Mouse (Mus musculus) lung, postnatal 4 days (tissue): ENCODE measurements around the gene Dtnb.
A peak's percentile ranks its signal among the peaks of the same experiment; 100 is the strongest.

Source experiments
- DNase-seq, 2 experiments: peaks; one replicate each; pipeline ENCODE4 v3.0.0; 2021

Dtnb gene

DNA sequence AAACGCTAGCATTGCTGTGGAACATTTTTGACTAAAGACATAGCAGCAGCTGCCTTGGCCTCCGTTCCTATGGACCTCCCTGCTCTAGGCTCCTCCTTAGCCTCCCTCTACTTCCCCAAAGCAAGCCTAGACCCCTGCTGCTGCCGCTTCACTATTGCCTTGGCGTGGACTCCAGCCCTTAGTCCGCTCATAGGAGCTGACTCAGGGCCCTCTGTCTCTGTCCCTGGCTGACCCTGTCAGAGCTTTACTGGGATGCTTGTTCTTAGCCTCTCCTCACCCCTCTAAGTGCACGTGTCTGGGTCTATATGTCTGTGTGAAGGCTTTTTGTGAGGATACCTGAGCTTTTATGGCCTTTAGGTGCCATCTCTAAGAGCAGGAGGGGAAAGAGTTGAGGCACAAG is 206.1 kb downstream of the Dtnb start:
- no peak for DNase-seq

DNA sequence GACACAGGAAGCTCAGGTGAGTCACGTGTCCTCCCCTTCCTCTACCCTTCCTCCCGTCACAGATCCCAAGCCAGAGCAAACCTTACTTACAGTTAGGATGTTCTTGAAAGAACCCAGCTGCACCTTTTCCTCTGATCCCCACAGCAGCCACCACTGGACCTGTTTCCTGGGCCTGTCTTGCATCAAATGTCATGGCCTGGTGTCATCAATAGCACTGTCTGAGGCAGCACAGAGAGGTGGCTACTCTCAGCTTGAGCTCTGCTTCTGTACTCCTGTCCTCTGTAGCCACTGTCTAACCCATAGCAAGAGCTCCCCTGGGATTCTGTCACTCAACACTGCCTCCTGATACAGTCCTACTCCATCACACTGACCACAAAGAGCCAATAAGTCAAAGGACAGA is 207.5 kb downstream of the Dtnb start:
- no peak for DNase-seq

DNA sequence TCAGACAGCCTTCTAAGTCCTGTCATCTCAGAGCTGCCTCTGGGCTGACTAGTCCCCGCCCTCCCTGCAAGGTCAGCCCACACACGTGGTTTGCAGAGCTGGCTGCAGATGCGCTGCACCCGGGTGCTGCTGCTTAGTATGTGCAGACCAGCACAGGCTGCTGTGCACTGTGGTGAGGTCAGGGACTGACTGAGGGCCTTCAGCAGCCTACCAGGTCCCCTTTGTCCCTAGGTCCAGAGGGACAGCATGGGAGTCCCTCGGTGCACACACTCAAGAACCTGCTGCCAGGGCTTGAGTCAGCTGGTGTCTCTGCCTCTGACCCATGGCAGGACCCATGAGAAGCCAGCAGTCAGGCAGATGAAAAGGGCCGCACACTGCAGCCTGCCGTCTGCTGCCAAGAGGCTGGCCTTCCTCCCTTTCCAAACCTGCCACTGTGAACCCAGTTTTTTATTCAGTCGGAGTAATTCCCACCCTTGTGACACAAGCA is 208.3 kb downstream of the Dtnb start:
- peak; percentile 75 to 85 for DNase-seq

DNA sequence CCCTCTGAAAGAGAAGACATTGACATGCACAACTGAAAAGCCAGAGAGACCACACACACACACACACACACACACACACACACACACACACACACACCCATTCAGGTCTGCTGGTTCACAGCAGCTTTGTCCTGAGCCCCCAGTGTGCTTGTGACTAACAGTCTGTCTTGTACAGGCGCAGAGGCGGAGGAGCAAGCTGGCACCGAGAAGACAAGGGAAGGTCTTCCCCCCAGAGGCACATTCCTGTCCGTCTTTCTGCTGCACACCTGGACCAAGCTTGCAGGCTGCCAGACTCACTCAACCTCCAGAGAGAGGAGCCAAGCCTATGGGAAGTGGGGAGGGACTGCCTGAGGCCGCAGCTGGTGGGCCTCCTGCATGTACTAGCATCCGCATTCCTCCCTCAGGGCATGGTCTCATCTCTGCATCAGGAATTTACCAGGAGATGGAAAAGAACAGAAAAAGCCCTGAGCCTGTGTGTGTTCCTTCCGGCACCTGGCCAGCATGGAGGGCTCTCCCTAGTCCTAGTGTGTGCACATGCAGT is 208.8 kb downstream of the Dtnb start:
- DNase-seq, result peak in 1 of 2 experiments; percentile 47

DNA sequence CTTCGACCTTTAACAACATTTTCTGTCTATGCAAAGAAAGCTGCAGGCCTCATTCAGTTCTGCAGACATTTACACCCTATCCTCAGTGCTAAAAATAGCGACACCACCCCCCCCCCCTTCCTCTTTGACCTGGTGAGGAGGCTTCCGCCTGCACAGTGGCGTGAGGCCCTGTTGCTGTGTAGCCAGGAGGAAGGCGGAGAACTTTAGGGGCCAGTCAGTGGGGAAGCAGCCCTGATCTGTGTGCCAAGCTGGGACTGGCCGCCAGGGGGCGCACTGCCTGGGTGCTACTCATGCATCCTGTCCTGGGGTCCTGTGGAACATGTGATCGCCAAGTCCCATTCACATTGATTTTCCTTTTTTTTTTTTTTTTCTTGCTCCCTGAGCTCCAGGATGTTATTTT is 209.3 kb downstream of the Dtnb start:
- peak; percentile 96 to 97 for DNase-seq

DNA sequence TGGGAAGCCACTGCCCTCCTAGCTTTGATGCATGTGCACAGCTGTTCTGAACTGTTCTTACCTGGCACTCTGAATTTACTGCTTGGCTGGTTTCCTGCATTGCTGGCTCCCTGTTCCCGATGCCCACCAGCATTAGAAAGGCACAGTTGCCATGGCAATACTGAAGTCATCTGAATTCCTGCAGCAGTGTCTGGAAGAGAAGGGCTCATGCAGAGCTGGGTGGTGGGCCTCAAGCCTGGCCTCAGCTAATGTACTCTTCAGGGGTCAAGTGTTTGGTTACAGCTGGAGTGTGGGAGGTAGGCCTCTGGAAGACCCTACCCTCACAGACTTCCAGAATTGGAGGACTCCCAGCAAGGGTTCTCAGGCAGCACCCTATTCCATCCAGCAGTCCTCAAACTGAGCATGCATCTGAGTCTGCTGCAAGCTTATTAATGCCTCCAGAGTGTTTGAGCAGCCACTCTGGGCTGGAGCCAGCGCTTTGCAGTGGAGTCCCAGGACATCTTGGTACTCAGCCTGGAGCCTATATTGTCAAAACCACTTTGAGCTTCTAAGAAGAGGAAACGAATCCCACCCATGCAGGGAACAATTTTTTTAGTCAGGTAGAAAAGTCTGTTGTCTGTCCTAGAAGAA is 211.1 kb downstream of the Dtnb start:
- DNase-seq, result no peak

DNA sequence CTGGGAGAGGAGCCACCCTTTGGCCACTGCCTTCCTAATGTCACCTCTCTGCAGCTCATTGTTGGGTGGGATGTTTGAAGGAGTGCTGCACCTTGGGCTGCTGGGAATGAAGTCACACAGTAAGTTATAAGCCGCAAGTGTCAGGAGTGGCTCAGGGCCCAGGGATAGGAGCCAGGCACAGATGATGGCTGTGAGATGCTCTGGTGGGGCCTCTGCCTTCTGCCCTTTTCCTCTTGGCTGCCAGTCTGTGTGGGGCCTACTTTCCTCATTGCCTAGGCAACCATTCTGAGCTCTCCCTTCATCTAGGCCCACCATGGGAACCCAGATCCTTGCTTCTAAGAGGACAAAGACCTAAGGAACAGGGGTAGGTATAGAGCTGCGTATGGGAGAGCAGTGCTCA is 212.1 kb downstream of the Dtnb start:
- no peak for DNase-seq

DNA sequence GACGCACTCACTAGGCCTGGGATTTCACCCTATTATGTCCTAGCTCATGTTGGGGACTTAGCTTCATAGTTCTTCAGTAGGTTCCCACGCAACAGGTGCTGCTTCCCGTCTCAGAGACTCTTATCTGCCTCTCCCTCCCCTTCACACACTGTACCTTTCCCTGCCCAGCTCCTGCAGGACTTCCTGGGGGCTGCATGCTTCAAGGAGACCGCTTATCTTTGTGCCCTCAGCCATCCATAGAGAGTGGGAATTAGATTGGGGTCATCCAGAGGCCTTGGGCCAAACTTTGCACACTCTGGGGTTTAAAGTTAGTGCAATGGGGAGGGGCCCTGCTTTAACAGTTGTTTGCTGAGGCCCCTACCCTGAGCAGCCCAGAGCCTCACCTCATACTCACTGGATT is 212.5 kb downstream of the Dtnb start:
- DNase-seq, result no peak

DNA sequence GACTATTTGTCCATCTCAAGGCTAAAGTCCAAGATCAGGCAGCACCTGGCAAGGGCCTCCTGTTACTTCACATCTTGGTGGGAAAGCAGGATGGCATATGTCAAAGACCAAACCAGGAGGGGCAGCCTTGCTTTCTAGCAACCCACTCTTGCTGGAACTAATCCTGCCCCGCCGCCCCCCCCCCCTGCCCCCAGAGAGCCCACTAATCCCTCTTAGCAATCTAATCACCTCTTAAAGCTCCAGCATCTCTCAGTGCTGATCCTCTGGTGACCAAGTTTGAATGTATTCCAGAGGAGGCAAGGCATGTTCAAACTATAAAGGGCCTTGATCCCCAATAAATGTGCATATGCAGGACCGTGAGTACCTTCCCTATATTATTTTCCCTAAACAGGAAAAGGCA is 214.9 kb downstream of the Dtnb start:
- DNase-seq, result no peak

DNA sequence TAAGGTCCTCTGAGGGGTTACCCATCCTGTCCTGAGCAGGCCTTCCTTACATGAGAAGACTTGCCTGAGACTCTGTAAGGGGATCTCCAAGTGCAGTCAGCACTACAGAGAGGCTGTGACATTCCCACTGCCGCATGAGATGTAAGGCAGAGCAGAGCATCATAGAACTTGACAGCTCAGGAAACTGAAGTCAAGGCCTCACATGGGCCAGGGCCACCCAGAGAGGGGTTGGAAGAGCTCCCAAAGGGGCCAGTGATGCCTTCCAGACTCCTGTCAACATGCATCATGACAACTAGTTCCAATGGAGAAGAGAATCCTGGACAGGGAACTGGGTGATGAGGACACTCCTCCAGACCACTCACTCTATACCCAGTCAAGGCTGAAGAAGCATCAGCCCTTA is 215.4 kb downstream of the Dtnb start:
- peak; percentile 54 to 82 for DNase-seq

DNA sequence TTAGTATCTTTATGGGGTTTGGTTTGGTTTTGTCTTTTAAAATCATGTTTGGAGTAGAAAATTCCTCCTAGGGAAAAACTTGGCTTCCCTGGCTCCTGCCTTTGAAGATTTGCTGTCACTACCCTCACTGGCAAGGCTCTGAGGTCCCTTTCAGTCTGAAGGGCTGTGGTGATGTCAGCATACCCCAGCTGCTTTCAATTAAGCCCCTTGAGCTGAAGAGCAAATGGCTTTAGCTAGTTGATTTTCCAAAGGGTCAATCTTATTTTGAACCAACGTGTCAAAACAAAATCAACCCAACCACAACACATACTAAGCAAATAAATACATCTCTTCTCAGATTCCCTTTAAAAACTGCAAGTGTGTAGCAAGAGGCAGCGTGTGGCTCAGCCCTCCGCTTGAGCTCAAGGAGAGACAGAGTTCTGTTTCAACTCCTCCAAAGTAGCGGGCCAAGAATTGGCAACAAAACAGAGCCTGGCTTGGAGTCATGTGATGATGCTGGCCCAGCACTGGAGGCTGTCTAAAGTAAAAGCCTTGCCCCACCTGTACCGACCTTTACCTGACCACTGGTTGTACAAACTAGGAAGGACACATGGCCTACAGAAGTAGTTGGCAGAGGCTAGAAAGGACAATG is 216.4 kb downstream of the Dtnb start:
- peak in 1 of 2 experiments; percentile 64 for DNase-seq

DNA sequence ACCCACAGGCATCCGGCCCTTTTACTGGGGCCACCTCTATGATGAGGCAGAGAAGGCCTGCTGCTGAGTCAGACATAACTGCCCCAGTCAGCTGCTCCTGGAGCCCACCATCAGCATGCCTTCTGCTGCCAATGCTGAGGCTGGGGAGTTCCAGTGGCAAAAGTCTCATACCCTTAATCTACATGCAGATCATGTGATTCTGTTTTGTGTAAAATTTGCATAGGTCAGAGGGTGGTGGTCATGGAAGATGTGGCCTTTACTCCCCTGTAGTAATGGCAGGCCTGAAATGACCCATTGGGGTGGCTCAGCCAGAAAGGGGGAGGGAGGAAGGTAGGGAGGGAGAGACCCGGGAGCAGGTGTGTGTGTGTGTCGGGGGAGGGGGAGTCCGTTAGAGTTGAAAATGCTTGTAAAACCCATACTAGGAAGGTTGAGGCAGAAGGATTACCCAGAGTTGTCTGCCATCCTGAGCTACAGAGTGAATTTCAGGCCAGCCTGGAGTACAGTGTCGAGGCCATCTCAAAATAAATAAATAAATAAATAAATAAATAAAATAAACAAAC is 217.5 kb downstream of the Dtnb start:
- DNase-seq, result no peak

DNA sequence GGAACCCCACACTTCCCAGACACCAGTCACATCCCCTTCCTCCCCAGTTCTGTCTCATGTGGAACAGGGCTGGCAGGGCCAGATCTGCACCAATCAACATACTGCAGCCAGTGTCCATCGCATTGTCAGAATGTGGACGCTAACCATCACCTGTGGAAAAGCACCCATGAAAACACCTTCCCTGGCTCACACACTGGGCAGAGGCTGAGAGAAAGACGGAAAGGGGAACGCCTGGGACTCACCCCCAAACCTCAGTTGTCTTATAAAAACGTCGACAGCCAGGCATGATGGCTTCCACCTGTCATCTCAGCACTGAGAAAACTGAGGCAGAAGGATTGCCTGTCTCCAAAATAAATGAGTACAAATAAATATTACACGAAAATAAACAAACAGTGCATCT is 219.1 kb downstream of the Dtnb start:
- peak in 1 of 2 experiments; percentile 21 for DNase-seq

DNA sequence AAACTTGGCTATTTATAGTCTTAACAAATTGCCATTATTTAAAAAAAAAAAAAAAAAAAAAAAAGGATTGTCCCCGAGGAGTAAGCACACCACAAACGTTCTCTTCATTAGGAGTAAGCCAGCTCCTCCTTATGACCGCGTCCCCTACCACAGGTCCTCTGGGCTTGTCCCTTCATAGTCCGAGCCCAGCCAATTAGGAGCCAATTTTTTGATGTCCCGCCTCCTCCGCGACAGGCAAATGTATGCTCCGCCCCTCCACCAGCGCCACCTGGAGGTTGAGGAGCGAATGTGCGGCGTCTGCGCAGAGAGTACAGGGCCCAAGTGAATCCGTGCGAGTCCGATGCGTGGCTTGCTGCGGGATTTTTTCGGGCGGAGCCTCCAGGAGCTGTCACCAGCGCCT is 219.6 kb downstream of the Dtnb start:
- DNase-seq, result peak; percentile 94 to 97

DNA sequence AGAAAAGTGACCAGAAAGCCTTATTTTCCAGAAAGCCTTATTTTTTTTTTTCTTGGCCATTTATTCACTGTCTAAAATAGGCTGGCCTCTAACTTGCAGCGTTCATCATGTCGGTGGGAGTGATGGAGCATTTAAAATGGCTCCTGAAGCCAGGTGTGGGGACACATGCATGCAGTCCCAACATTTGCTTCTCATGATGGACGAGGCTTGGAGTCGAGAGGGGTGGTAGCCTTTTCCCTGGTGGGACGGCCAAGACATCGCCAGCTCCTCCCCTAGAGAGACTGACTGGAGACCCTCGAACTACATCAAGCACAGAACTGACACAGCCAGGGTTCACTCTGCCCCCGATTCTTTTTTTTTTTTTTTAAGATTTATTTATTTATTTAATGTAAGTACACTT is 220.1 kb downstream of the Dtnb start:
- DNase-seq, result peak in 1 of 2 experiments; percentile 16

DNA sequence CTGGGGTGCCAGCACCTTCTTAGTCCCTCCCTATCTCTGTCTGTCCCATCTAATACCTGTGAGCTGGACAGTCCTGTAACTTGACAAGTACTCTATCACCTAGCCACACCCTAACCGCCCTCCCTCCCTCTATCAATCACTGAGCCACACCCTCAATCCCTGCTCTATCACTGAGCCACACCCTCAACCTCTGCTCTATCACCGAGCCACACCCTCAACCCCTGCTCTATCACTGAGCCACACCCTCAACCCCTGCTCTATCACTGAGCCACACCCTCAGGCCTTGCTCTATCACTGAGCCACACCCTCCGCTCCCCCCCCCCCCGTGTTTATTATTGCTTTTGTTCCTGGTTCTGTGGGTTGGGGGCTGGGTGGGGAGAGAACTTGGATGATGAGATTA is 223.4 kb downstream of the Dtnb start:
- no peak for DNase-seq

DNA sequence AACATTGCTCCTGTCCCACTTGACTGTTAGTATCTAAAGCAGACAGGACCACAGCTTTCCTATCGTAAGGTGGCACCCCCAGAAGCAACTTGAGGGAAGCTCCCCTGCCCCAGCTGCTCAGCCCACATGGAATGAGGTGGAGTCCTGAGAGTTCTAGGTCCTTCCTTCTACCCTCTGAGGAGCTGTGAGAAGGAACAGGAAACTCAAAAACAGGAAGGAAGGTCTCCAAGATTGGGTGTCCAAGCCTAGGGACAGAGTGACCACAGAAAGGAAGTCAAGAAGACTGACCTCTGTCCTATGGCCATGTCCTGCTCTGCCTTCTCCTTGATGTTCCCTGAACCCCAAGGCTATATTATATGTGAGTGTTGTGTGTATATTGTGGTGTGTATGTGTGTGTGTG is 227.4 kb downstream of the Dtnb start:
- no peak for DNase-seq

DNA sequence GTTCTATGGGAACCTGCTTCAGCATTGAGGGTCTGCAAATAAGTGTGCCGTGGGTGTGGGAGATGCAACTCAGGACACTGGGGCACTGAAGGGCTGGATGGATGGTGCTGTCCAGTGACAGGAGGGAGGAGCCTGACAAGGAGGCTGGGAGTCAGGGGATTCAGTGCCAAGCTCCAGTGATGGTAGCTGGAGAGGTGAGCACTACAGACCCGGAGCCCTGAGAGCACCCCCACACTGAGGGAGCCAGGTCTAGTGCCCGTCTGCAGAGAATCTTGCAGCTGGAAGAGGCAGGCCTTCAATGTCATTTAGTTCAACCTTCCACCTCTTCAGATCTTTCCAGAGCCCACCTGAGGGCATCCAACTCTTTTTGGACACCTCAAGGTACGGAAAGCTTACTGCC is 233.7 kb downstream of the Dtnb start, which contains the start of gene Dnmt3a:
Dnmt3a (plus strand) TSS at position 156 of the 400 bp plus-strand sequence.
- no peak for DNase-seq

DNA sequence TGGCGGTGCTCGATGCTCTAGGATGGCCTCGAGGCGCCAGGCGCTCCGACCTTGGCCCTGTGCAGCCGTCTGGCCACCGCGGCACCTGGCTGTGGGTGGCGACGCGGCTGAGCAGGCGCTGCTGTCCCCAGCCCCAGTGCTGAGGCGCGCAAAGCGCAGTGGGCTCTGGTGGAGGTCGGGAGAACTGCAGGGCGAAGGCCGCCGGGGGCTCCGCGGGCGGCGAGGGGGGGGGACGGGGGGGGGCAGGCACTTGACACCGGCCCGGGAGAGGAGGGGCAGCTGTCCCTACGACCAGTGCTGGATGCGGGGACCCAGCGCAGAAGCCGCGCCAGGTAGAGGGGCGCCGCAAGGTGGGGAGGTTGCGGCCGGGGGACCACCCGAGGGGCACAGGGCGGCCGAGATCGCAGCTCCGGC is 234.1 kb downstream of the Dtnb start:
- peak; percentile 92 for DNase-seq

DNA sequence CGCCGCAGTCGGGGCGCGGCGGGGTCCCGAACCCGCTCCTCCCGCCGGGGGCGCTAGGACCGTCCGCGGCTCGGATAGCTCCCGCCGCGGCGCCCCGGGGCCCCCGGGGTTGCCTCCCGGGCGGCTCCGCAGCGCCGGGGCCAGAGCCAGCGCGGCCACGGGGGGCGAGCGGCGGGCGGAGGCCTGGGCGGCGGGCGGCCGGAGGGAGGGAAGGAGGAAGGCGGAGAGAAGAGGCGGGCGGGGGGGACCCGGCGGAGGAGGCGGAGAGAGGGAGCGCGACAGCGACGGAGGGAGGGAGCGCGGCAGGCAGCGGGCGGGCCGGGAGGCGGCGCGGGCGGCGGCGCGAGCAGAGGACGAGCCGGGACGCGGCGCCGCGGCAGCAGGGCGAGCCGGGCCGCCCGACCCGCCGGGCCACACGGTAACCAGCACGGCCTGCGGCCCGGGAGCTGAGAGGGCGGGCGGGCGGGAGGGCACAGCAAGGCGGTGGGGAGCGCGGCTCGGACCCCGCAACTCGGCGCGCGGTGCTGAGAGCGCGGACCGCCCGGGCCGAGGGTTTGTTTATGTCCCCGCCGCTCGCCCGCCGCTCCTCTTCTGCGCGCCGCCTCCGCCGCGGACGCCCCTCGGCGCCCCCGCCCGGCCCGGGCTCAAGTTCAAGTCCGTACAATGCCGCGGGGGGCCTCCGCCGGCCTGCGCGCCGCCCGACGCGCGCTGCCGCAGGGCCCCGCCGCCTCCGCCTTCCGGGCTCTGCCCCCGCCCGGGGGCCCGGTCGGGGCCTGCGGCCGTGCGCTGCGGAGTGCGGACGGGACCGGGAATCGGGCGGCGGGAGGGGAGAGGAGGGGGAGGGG is 234.7 kb downstream of the Dtnb start:
- peak; percentile 80 to 88 for DNase-seq

DNA sequence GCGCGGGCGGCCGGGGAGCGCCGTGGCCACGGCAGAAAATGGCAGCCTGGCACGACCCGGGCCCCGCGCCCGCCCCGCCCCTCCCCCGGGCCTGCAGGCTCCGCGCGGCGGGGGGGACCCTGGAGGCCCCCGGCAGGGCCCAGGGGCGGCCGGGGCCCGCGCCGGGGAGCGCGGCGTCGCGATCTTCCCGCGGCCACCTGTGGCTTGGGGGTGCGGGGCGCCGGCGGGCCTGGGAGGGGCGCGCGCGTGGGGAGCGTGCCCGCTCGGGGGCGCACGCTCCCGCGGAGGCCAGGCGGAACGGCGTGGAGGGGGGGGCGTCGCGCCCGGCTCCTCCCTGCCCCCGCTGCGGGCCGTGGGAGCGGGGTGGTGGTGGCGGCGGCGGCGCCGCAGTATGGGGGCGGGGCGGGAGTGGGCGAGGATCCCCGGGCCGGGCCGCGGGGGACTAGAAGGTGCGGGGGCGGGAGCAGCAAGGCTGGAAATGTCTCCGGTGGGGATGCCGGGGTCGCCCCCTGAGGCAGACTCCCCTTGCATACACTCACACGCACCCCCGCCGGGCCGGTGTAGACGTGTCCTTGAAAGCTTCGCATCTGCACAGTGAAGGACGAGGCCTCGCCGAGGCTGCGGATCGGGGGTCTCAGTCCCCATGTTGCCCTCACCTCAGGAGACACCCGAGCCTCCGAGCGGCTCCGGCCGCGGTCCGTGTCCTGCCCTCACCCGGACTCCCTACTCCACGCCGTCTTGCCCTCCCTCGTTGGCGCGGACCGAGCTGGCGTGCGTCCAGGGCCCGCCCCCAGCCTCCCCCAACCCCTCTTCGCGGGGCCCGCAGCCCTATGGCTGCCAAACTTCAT is 235.6 kb downstream of the Dtnb start:
- peak; percentile 81 to 85 for DNase-seq

DNA sequence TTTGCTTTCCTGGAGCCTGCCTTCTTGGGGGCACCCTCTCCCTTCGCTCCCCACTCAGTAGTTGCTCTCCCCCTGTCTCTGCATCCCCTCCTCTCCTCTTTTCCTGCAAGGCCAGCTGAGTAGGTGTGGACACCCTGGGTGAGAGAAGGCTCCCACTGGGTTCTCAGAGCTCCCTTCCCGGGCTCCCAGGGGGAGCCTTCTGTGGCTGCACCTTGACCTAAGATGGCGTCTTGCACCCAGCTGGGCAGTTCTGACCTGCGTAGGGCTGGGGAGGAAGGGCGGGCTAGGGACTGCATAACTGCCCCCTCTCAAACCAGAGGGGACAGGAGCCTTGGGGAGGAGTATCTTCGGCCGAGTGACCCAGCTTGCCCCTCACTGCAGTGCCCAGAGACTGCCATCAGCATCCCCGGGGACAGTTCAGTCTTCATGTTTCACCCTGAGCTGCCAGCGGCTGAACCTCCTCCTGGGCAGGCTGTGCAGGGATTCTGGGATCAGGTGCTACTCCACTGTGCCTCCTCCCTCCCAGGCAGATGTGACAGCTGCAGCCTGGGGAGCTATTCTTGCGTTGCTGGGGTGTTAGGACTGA is 236.3 kb downstream of the Dtnb start:
- peak in 1 of 2 experiments; percentile 50 for DNase-seq
